Mouse (Mus musculus) embryonic facial prominence, embryonic 10.5 days (tissue): Measurements from ENCODE around the gene Metrnl. TPM values are rescaled to one million over a fixed set of nuclear protein-coding genes. Genes with fewer than 3 reads are reported as not detected.

Experiments used
- DNase-seq: peaks from one replicate; pipeline ENCODE4 v3.0.0-alpha.2; 2017; ENCODE audit warnings: low spot score
- H3K27ac ChIP-seq: fragments of 300-500 bp; sonication (generic); replicated peaks from 2 replicates; pipeline ENCODE4 v1.5.1; 2016; ENCODE audit warnings: mild to moderate bottlenecking
- H3K27me3 ChIP-seq: fragments of 300-500 bp; sonication (generic); replicated peaks from 2 replicates; pipeline ENCODE4 v1.6.1; 2016; ENCODE audit warnings: low read depth, mild to moderate bottlenecking; ENCODE audit not compliant: poor library complexity, severe bottlenecking
- H3K36me3 ChIP-seq: fragments of 300-500 bp; sonication (generic); replicated peaks from 2 replicates; pipeline ENCODE4 v1.6.1; 2016; ENCODE audit warnings: mild to moderate bottlenecking, moderate library complexity
- H3K4me1 ChIP-seq: fragments of 300-500 bp; sonication (generic); 2 replicates; pipeline ENCODE4 v1.6.1; 2016
- H3K4me3 ChIP-seq: fragments of 300-500 bp; sonication (generic); 2 replicates; pipeline ENCODE4 v1.5.1; 2016; ENCODE audit warnings: mild to moderate bottlenecking, moderate library complexity
- H3K9me3 ChIP-seq: fragments of 300-500 bp; sonication (generic); 2 replicates; pipeline ENCODE4 v1.6.1; 2016; ENCODE audit warnings: mild to moderate bottlenecking
- WGBS: fragments of 180-500 bp; shearing (Covaris S2); methylation state at CpG from one replicate; pipeline ENCODE4 v1.1.7; 2016; 5-methylcytosine and 5-hydroxymethylcytosine counted together
- polyA plus RNA-seq: library from polyadenylated mRNA; unstranded; fragments of >200 nt; fragmentation: Nextera tagmentation; extraction: Ambion mirVana; gene quantifications from 2 replicates; pipeline ENCODE4 v1.2.1, GENCODE M21; 2016

Metrnl gene
- polyA plus RNA-seq, 1 experiment from 2014 or later = 8.5 TPM

DNA sequence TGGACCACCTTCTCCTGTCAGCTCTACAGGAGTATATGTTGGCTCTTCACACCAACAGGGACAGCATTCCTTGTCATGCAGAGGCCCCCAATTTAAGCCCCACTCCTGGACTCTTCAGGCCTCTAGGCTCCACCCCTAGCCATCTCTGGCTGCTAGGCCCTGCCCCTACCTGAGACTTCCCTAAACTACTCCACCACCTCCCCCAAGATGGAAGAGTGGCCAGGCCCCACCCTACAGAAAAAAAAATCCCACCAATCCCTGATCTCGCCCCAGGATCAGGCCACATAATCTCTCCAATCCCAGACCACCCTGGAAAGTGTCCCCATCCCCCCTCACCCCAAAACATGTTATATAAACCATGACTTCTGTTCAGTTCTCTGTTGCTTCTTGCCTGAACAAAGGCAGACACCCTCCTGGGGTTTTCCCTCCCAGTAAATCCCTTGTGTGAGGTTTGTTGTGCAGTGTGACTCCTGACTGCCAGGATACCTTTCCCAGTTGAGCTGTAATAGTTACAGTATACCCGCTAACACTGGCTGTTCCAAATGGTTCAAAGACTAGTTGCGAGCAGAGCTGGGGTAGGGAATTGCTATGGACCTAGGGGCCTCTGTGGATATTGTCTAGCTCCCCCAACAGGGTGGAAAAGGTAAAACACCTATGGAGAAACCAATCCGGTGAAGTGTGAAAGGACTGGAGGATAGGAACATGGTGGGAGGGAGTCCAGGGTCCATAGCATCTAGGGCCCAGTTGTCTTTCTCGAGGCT, 5.9 kb upstream of the Metrnl start:
- Histone ChIP-seq H3K27ac (no peak overlapping the region), H3K4me3 (no peak overlapping the region), H3K36me3 (no peaks in the 10 kb centered on the region), H3K27me3 (peaks cover 2% of the 10 kb centered on the region; the same call in 1 of the 2 replicates), H3K9me3 (no peaks in the 10 kb centered on the region), H3K4me1 (peaks cover 6% of the 10 kb centered on the region; the same call in 1 of the 2 replicates)
- no peak for DNase-seq
- WGBS = 83% methylated on average over 5 of the region's 5 CpGs

DNA sequence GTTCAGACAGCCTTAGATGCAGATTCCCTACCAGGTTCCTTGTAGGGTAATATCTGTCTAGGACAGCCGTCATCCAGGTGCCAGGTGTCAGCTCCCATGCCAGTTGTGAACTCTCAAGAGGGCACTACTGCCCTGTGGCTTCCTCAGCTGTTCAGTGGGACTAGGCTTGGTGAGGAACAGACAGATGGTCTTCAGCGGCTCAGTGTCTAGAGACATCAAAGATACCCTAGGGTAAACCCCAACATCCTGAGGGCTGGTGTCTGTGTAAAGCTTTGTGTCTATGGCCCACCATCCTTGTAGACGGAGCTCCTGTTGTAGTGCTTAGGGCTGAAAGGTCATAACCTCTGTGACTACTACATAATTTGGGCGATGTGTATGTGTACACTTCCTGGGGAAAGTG, 4.1 kb upstream of the Metrnl start:
- Histone ChIP-seq H3K27ac (no peak overlapping the region), H3K4me3 (no peak overlapping the region), H3K4me1 (peaks cover 14% of the 10 kb centered on the region), H3K36me3 (no peaks in the 10 kb centered on the region), H3K9me3 (no peaks in the 10 kb centered on the region), H3K27me3 (peaks cover 16% of the 10 kb centered on the region)
- 77% methylated on average over 4 of the region's 4 CpGs for WGBS
- DNase-seq = no peak

DNA sequence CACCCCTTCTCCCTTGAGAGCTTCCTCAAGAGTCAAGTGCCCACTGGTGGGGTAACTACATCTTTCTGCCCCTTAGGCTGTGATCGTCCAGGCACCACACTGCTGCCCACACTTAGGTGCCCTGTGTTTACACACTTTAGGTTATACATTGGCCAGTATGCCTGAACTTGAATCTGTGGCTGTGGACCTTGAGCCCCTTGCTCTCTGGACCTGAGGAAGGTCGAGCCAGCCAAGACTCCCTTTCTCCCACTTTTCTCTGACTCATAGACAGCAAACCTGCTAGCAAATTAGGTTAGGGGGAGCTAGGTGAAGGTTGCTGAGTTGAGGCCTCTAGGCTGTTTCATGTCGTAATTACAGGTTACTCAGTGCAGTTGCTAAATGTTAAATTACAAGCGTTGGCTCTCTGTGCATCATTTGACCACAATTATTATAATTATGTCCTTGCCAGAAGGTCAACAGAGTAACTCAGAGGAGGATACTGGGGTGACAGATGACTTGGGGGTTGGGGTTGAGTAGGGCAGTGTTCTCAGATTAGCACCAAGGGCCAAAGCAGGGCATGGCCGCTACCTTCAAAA, 2.9 kb upstream of the Metrnl start:
- no peak for DNase-seq
- Histone ChIP-seq H3K4me3 (no peak overlapping the region), H3K36me3 (no peaks in the 10 kb centered on the region), H3K27me3 (peaks cover 27% of the 10 kb centered on the region), H3K4me1 (peaks cover 26% of the 10 kb centered on the region), H3K9me3 (no peaks in the 10 kb centered on the region), H3K27ac (no peak overlapping the region)
- 75% methylated on average over 5 of the region's 5 CpGs for WGBS

DNA sequence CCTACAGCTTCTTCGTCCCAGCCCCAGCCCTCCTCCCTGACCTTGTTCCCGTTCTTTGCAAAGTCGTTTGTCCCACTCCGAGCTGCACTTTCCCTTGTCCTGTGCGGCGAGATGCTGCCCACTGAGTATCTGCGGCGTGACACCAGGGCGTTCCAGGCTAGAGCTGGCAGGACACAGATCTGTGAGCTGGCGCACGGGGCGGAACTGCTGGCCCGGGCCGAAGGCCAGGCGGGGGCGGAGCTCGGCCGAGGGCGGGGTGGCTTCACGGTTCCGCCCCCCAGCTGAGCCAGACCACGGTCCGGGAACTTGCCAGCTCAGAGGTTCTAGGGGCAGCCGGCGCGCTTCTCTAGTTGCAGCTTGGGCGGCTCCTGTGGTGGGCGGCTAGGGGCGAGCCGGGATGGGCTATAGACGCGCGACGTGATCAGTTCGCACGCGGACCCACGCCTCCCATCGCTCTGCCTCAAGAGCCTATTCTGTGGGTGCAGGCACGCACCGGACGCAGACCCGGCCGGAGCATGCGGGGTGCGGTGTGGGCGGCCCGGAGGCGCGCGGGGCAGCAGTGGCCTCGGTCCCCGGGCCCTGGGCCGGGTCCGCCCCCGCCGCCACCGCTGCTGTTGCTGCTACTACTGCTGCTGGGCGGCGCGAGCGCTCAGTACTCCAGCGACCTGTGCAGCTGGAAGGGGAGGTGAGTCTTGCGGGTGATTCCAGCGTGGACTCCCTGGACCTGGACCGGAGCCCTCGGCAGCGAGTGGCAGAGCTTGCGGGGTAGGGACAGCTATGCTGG, 959 bp downstream of the Metrnl start:
- H3K36me3 ChIP-seq = no peaks in the 10 kb centered on the region
- H3K4me1 ChIP-seq = peaks cover 41% of the 10 kb centered on the region
- peaks cover 56% of the 10 kb centered on the region for H3K27me3 ChIP-seq
- no peaks in the 10 kb centered on the region for H3K9me3 ChIP-seq
- peak overlapping the region; percentile 73 for H3K27ac ChIP-seq
- DNase-seq = peak; percentile 89
- WGBS = under 1% methylated on average over 69 of the region's 69 CpGs
- H3K4me3 ChIP-seq = peak overlapping the region; percentile 77

DNA sequence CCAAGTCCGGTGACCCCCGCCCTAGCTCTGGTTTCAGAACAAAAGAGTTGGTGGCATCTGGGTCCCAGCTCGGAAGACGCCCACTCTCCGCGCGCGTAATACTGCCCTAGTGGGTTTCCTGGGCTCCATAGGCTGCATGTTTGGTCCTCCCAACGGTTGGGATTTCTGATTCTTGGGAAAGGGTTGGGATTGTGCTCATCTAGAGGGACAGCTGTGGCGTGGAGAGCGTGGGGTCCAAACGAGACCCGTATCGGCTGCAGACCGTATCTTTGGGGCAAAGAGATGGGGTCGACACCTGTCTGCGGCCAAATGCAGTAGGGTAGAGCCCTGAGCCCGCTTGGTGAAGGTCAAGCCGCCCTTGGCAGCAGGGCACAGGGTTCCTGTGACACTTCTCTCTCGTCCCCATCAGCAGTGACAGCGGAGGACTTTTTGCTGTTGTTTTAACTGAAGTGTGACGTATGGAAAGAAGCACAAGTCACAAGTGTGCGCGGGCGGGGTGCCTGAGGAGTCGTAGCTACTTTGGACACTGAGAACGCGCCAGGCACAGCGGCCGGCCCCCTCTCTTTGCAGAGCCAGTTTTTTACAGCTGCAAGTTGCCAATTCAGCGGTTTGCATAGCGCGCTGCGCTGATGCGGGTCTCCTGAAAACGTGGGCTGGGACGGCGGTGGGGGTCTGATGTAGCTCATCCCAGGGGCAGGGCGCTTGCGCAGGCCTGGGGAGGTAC, 1.7 kb downstream of the Metrnl start:
- peak overlapping the region; percentile 73 for H3K27ac ChIP-seq
- peak; percentile 62 for DNase-seq
- 1% methylated on average over 40 of the region's 40 CpGs for WGBS
- H3K9me3 ChIP-seq = no peaks in the 10 kb centered on the region
- no peaks in the 10 kb centered on the region for H3K36me3 ChIP-seq
- peak overlapping the region; percentile 77 for H3K4me3 ChIP-seq
- peaks cover 47% of the 10 kb centered on the region for H3K4me1 ChIP-seq
- H3K27me3 ChIP-seq = peaks cover 56% of the 10 kb centered on the region

DNA sequence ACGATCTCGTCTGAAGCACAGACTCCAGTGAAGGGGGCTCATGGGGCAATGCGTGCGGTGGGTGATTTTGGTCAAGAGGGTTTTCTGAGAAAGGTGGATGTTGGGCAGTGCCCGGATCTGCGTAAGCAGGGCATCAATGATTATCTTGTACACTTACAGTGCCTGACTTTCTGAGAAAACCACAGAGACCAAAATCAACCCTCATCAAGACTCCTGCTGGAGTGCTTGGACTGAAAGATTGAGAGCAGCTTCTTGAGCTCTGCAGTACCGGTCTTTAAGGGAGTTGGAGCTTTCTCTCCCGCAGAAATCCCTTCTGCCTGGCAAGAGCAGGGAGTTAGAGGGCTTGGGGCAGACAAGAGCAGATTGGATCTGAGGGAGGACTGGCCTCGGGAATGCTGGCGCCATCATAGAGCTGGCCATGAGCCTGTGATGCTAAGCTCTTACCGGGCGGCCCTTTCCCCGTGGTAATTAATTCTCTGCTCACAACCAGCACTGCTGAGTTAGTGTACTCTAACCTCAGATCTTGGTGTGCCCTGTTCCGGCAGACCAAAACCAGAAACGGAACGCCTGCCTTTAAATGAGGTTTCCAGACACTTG, 2.4 kb downstream of the Metrnl start:
- peak; percentile 16 for DNase-seq
- Histone ChIP-seq H3K9me3 (no peaks in the 10 kb centered on the region), H3K36me3 (no peaks in the 10 kb centered on the region), H3K27ac (no peak overlapping the region; the same call in 1 of the 2 replicates), H3K4me3 (peak overlapping the region; percentile 77), H3K4me1 (peaks cover 44% of the 10 kb centered on the region), H3K27me3 (peaks cover 56% of the 10 kb centered on the region)
- 15% methylated on average over 16 of the region's 16 CpGs for WGBS

DNA sequence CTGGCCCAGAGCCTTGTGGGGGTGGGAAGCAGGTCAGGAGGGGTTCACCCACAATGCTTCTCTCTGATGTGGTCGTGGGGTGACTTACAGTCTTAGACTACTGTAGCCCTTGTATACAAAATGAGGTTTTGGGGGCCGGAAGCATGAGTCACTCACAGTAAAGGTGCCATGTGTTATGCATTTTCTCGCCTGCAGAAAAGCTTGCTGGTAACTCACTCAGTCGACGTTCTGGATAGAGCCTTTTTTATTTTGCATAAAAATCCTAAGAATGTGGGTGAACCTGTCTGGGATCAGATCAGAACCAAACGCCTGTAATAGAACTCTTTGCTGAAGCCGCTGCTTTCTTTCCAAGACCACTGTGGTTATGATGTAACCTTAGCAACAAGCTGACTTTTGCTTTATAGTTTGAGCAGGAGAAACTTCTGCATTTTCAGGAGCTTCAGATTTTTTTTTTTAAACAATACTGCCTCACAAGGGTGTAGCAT, 5.2 kb downstream of the Metrnl start:
- 37% methylated on average over 7 of the region's 7 CpGs for WGBS
- H3K27ac ChIP-seq = no peak overlapping the region
- no peaks in the 10 kb centered on the region for H3K9me3 ChIP-seq
- peaks cover 43% of the 10 kb centered on the region for H3K4me1 ChIP-seq
- peaks cover 43% of the 10 kb centered on the region for H3K27me3 ChIP-seq
- no peak overlapping the region for H3K4me3 ChIP-seq
- H3K36me3 ChIP-seq = no peaks in the 10 kb centered on the region
- no peak for DNase-seq

DNA sequence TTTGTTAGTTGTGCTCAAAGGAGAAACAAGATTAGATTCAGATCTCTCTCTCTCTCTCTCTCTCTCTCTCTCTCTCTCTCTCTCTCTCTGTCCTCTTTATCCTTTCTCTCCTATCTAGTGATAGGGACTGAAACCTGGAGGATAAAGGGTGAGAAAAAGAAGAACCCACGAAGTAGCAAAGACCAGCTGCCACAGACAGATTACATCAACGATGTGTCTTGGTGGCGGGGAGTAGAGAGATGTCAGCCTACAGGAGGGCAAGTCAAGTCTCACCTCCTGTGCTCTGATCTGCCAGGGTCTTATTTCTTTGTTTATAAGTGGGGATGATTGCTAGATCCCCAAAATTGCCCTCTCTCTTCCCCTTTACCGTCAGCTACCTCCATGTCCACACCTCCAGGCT, 7.9 kb downstream of the Metrnl start:
- H3K27ac ChIP-seq = no peak overlapping the region
- no peak for DNase-seq
- H3K9me3 ChIP-seq = no peaks in the 10 kb centered on the region
- peaks cover 25% of the 10 kb centered on the region for H3K4me1 ChIP-seq
- no peaks in the 10 kb centered on the region for H3K36me3 ChIP-seq
- peaks cover 20% of the 10 kb centered on the region for H3K27me3 ChIP-seq
- no peak overlapping the region for H3K4me3 ChIP-seq
- WGBS = 82% methylated on average over 4 of the region's 4 CpGs

DNA sequence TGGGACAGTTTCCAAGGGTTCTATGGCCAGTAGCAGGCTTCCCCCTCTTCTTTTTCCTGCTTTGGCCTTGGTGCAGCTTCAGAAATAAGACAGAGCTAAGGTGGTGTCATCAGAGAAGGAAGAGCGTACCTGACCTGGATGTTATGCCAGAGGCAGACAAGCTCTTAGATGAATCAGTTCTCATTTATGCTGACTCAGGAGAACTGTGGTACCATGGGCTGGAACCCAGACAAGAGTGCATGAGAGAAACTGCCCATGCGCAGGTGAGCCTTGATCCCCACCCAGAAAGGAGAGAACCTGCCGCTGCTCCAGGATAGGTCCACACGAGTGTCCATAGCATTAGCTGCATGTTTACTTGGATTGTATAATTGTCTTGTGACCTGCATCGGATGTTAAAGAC, 8.9 kb downstream of the Metrnl start:
- Histone ChIP-seq H3K4me1 (peaks cover 25% of the 10 kb centered on the region), H3K27me3 (peaks cover 11% of the 10 kb centered on the region), H3K4me3 (no peak overlapping the region), H3K27ac (no peak overlapping the region), H3K9me3 (no peaks in the 10 kb centered on the region), H3K36me3 (no peaks in the 10 kb centered on the region)
- WGBS = 94% methylated on average over 5 of the region's 5 CpGs
- no peak for DNase-seq

DNA sequence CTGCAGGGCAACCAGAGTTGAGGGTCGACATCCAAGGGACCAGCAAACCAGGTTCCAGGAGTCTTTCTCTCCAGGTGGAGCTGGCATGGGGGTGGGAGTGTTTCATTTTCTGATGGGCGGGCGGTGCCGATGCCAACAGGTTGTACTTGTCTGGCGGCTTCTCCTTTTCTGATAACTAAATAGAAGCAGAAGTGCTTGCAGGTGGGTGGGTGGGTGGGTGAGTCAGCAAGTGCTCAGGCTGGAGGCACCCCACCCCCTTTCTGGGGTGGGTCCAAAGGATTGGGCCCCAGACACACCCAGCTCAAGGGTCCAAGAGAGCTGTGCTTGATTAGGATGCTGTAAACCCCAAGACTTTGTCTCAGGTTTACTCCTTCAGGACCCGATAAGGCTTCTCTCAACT, 11.6 kb downstream of the Metrnl start:
- Histone ChIP-seq H3K27ac (no peak overlapping the region), H3K4me3 (no peak overlapping the region), H3K9me3 (no peaks in the 10 kb centered on the region), H3K4me1 (peaks cover 14% of the 10 kb centered on the region), H3K36me3 (no peaks in the 10 kb centered on the region; the same call in 1 of the 2 replicates), H3K27me3 (no peaks in the 10 kb centered on the region)
- 86% methylated on average over 6 of the region's 6 CpGs for WGBS
- DNase-seq = no peak

DNA sequence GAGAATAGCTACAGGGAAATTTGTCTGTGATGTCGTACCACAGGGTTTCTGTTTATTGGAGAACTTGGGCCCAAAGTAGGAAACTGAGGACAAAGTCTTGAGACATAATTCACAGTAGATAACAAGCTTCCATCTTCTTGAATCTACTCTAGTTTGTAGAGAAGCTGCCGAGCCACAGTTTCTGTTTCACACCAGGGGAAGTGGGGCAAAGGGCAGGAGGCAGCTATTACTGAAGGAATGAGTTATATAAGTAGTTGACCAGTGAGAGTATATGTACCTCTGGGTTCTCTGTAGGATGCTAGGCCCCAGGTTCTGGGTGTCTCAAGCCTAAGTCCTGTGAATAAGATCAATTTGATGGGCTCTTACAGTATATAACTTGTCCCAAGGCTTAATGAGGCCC, 12.2 kb downstream of the Metrnl start:
- Histone ChIP-seq H3K4me1 (peaks cover 18% of the 10 kb centered on the region), H3K27ac (no peak overlapping the region), H3K27me3 (no peaks in the 10 kb centered on the region), H3K4me3 (no peak overlapping the region), H3K9me3 (no peaks in the 10 kb centered on the region), H3K36me3 (no peaks in the 10 kb centered on the region; the same call in 1 of the 2 replicates)
- no peak for DNase-seq
- WGBS = 83% methylated on average over 2 of the region's 2 CpGs
